Mouse (Mus musculus): Measurements from ENCODE around the gene Rnf144b. TPM values are rescaled to one million over a fixed set of nuclear protein-coding genes. Genes with fewer than 3 reads are reported as not detected.

Rnf144b gene
- polyA plus RNA-seq, 1 experiment from 2014 or later: 0.91 TPM

- WGBS: 87% methylated on average over 3 of the region's 3 CpGs
- Histone ChIP-seq H3K36me3 (ENCODE audit: control insufficient read depth, insufficient read depth, low read length) (no peaks in the 10 kb centered on the region), H3K27me3 (ENCODE audit: control insufficient read depth, insufficient read depth, low read length) (no peaks in the 10 kb centered on the region), H3K4me3 (ENCODE audit: low read depth, low read length) (no peak overlapping the region), H3K9me3 (ENCODE audit: control insufficient read depth, low read length) (no peaks in the 10 kb centered on the region), H3K9ac (ENCODE audit: low read length) (no peak overlapping the region), H3K4me2 (ENCODE audit: low read depth, severe bottlenecking) (no peak overlapping the region), H3K4me1 (ENCODE audit: control insufficient read depth, insufficient read depth, low read length) (no peaks in the 10 kb centered on the region), H3K27ac (replicated peaks; ENCODE audit: low read depth, low read length) (no peak overlapping the region)
- DNase-seq (ENCODE audit: low spot score) (no peak), ATAC-seq (ENCODE audit: insufficient number of reproducible peaks, low FRiP score, low TSS enrichment, low read depth) (no peak)
Observed at GRCm38 (mm10) chr13:47111185-47111584, 11.3 kb upstream of the Rnf144b start.

GRCm38 (mm10) chr13:47112056-47112455, 10.4 kb upstream of the Rnf144b start:
- DNase-seq (ENCODE audit: low spot score) (no peak), ATAC-seq (ENCODE audit: insufficient number of reproducible peaks, low FRiP score, low TSS enrichment, low read depth) (no peak)
- Histone ChIP-seq H3K9ac (ENCODE audit: low read length) (no peak overlapping the region), H3K27ac (replicated peaks; ENCODE audit: low read depth, low read length) (no peak overlapping the region), H3K4me3 (ENCODE audit: low read depth, low read length) (no peak overlapping the region), H3K9me3 (ENCODE audit: control insufficient read depth, low read length) (no peaks in the 10 kb centered on the region), H3K4me1 (ENCODE audit: control insufficient read depth, insufficient read depth, low read length) (no peaks in the 10 kb centered on the region), H3K36me3 (ENCODE audit: control insufficient read depth, insufficient read depth, low read length) (no peaks in the 10 kb centered on the region), H3K4me2 (ENCODE audit: low read depth, severe bottlenecking) (no peak overlapping the region), H3K27me3 (ENCODE audit: control insufficient read depth, insufficient read depth, low read length) (no peaks in the 10 kb centered on the region)
- WGBS: 80% methylated on average over 3 of the region's 3 CpGs

- Histone ChIP-seq H3K27me3 (ENCODE audit: control insufficient read depth, insufficient read depth, low read length) (no peaks in the 10 kb centered on the region), H3K9ac (ENCODE audit: low read length) (no peak overlapping the region), H3K4me3 (ENCODE audit: low read depth, low read length) (no peak overlapping the region), H3K9me3 (ENCODE audit: control insufficient read depth, low read length) (no peaks in the 10 kb centered on the region), H3K4me1 (ENCODE audit: control insufficient read depth, insufficient read depth, low read length) (no peaks in the 10 kb centered on the region), H3K36me3 (ENCODE audit: control insufficient read depth, insufficient read depth, low read length) (no peaks in the 10 kb centered on the region), H3K27ac (replicated peaks; ENCODE audit: low read depth, low read length) (no peak overlapping the region), H3K4me2 (ENCODE audit: low read depth, severe bottlenecking) (no peak overlapping the region)
- ATAC-seq (ENCODE audit: insufficient number of reproducible peaks, low FRiP score, low TSS enrichment, low read depth) (no peak), DNase-seq (ENCODE audit: low spot score) (no peak)
- 75% methylated on average over 3 of the region's 3 CpGs for WGBS
Observed at GRCm38 (mm10) chr13:47112924-47113323, 9.5 kb upstream of the Rnf144b start.

- Histone ChIP-seq H3K27ac (replicated peaks; ENCODE audit: low read depth, low read length) (no peak overlapping the region), H3K4me2 (ENCODE audit: low read depth, severe bottlenecking) (no peak overlapping the region), H3K36me3 (ENCODE audit: control insufficient read depth, insufficient read depth, low read length) (no peaks in the 10 kb centered on the region), H3K9me3 (ENCODE audit: control insufficient read depth, low read length) (no peaks in the 10 kb centered on the region), H3K4me3 (ENCODE audit: low read depth, low read length) (no peak overlapping the region), H3K4me1 (ENCODE audit: control insufficient read depth, insufficient read depth, low read length) (no peaks in the 10 kb centered on the region), H3K9ac (ENCODE audit: low read length) (no peak overlapping the region), H3K27me3 (ENCODE audit: control insufficient read depth, insufficient read depth, low read length) (no peaks in the 10 kb centered on the region)
- ATAC-seq (ENCODE audit: insufficient number of reproducible peaks, low FRiP score, low TSS enrichment, low read depth) (no peak), DNase-seq (ENCODE audit: low spot score) (no peak)
- WGBS: 82% methylated on average over 3 of the region's 3 CpGs
Observed at GRCm38 (mm10) chr13:47116000-47116399, 6.5 kb upstream of the Rnf144b start.

DNA sequence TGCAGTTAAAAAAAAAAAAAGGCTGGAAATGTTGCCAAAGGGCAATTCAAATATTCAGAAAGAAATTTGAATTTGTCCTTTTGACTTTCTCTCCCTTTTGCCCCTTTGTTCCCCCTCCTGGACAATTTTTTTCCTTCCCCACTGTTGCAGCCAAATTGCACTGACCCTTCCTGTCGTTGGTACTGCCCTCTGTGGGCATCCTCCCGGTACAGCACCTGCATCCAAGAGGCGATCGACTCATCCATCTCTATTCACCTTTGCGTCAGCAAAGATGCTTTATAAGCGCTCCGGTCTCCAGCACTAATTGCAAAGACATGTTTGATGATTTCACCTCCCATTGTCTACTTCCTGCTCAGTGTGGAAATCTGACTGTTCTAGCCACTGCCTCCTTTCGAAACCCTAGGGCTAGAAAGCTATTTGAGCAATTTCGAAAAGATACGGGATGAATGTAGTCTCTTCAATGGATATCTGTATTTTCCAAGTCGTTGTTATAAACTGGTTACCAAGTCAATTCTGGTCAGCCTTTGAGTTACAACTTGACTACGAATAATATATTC, 1.0 kb upstream of the Rnf144b start:
- Histone ChIP-seq H3K9me3 (ENCODE audit: control insufficient read depth, low read length) (no peaks in the 10 kb centered on the region), H3K27ac (replicated peaks; ENCODE audit: low read depth, low read length) (no peak overlapping the region), H3K27me3 (ENCODE audit: control insufficient read depth, insufficient read depth, low read length) (0 out of 2 replicates have a peak, but pooled peaks cover 2% of the 10 kb centered on the region), H3K9ac (ENCODE audit: low read length) (no peak overlapping the region), H3K36me3 (ENCODE audit: control insufficient read depth, insufficient read depth, low read length) (no peaks in the 10 kb centered on the region), H3K4me3 (ENCODE audit: low read depth, low read length) (no peak overlapping the region), H3K4me2 (ENCODE audit: low read depth, severe bottlenecking) (peak overlapping the region; percentile 95; the same call in 1 of the 2 replicates), H3K4me1 (ENCODE audit: control insufficient read depth, insufficient read depth, low read length) (peaks cover 4% of the 10 kb centered on the region; the same call in 1 of the 2 replicates)
- ATAC-seq (ENCODE audit: insufficient number of reproducible peaks, low FRiP score, low TSS enrichment, low read depth) (no peak), DNase-seq (ENCODE audit: low spot score) (no peak)
- WGBS: 40% methylated on average over 12 of the region's 12 CpGs

- H3K4me1 ChIP-seq (ENCODE audit: control insufficient read depth, insufficient read depth, low read length): peaks cover 4% of the 10 kb centered on the region; the same call in 1 of the 2 replicates
- DNase-seq (ENCODE audit: low spot score) (no peak), ATAC-seq (ENCODE audit: insufficient number of reproducible peaks, low FRiP score, low TSS enrichment, low read depth) (no peak)
- H3K9ac ChIP-seq (ENCODE audit: low read length): no peak overlapping the region
- no peak overlapping the region for H3K4me3 ChIP-seq (ENCODE audit: low read depth, low read length)
- WGBS: 27% methylated on average over 3 of the region's 3 CpGs
- no peak overlapping the region for H3K4me2 ChIP-seq (ENCODE audit: low read depth, severe bottlenecking)
- 0 out of 2 replicates have a peak, but pooled peaks cover 2% of the 10 kb centered on the region for H3K27me3 ChIP-seq (ENCODE audit: control insufficient read depth, insufficient read depth, low read length)
- no peak overlapping the region for H3K27ac ChIP-seq (replicated peaks; ENCODE audit: low read depth, low read length)
- no peaks in the 10 kb centered on the region for H3K9me3 ChIP-seq (ENCODE audit: control insufficient read depth, low read length)
- no peaks in the 10 kb centered on the region for H3K36me3 ChIP-seq (ENCODE audit: control insufficient read depth, insufficient read depth, low read length)
Observed at GRCm38 (mm10) chr13:47124449-47124848, 2.0 kb downstream of the Rnf144b start.

- WGBS: 87% methylated on average over 6 of the region's 6 CpGs
- ATAC-seq (ENCODE audit: insufficient number of reproducible peaks, low FRiP score, low TSS enrichment, low read depth): no peak
Observed at GRCm38 (mm10) chr13:47124986-47125385, 2.5 kb downstream of the Rnf144b start.

DNA sequence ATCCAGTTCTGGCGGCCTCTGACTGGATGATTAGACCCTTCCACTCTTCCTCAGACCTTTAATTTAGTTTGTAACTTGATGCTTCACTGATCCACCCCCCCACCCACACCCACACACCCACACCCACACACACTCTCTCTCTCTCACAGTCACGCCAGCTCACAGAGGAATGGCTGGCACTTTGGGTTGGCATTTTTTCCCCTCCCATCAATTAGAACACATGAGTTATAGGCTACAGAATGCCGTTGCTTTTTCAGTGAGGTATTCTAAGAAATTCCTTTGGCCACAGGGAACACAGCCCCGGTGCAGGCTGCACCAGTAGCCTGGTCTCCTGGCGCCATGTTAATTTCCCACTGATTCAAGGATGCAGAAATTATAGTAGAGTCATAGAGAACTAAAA, 3.1 kb downstream of the Rnf144b start:
- DNase-seq (ENCODE audit: low spot score): no peak
- no peaks in the 10 kb centered on the region for H3K9me3 ChIP-seq (ENCODE audit: control insufficient read depth, low read length)
- 0 out of 2 replicates have a peak, but pooled peaks cover 2% of the 10 kb centered on the region for H3K27me3 ChIP-seq (ENCODE audit: control insufficient read depth, insufficient read depth, low read length)
- H3K36me3 ChIP-seq (ENCODE audit: control insufficient read depth, insufficient read depth, low read length): no peaks in the 10 kb centered on the region
- WGBS: 64% methylated on average over 5 of the region's 5 CpGs
- ATAC-seq (ENCODE audit: insufficient number of reproducible peaks, low FRiP score, low TSS enrichment, low read depth): no peak
- H3K27ac ChIP-seq (replicated peaks; ENCODE audit: low read depth, low read length): no peak overlapping the region
- H3K4me1 ChIP-seq (ENCODE audit: control insufficient read depth, insufficient read depth, low read length): peaks cover 4% of the 10 kb centered on the region; the same call in 1 of the 2 replicates
- H3K4me2 ChIP-seq (ENCODE audit: low read depth, severe bottlenecking): no peak overlapping the region
- H3K9ac ChIP-seq (ENCODE audit: low read length): no peak overlapping the region
- no peak overlapping the region for H3K4me3 ChIP-seq (ENCODE audit: low read depth, low read length)

More at GRCm38 (mm10) chr13:47124986-47125385, 2.5 kb downstream of the Rnf144b start:
- Histone ChIP-seq H3K27me3 (ENCODE audit: control insufficient read depth, insufficient read depth, low read length) (0 out of 2 replicates have a peak, but pooled peaks cover 2% of the 10 kb centered on the region), H3K27ac (replicated peaks; ENCODE audit: low read depth, low read length) (no peak overlapping the region), H3K9me3 (ENCODE audit: control insufficient read depth, low read length) (no peaks in the 10 kb centered on the region), H3K36me3 (ENCODE audit: control insufficient read depth, insufficient read depth, low read length) (no peaks in the 10 kb centered on the region), H3K4me3 (ENCODE audit: low read depth, low read length) (no peak overlapping the region), H3K9ac (ENCODE audit: low read length) (no peak overlapping the region), H3K4me2 (ENCODE audit: low read depth, severe bottlenecking) (no peak overlapping the region), H3K4me1 (ENCODE audit: control insufficient read depth, insufficient read depth, low read length) (peaks cover 4% of the 10 kb centered on the region; the same call in 1 of the 2 replicates)
- no peak for DNase-seq (ENCODE audit: low spot score)

DNA sequence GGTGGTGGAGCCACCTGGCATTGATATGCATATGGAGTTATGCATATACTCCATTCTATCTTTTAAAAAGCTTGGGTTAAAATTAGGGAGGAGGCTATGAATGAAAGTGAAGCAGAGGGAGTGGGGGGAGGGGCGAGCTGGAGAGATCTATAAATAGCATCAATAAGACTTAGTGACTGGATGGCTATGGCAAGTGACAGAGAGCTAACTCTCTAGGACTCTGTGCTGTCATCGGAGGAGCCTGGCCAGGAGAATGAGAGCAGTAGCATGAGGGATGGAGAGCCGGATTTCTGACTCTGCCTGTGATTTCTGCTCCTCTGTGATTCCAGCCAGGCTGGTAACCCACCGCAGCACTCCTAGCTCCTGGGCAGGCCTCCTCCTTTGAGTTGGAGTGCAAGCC, 6.6 kb downstream of the Rnf144b start:
- Histone ChIP-seq H3K27me3 (ENCODE audit: control insufficient read depth, insufficient read depth, low read length) (no peaks in the 10 kb centered on the region), H3K4me3 (ENCODE audit: low read depth, low read length) (no peak overlapping the region), H3K9me3 (ENCODE audit: control insufficient read depth, low read length) (no peaks in the 10 kb centered on the region), H3K27ac (replicated peaks; ENCODE audit: low read depth, low read length) (no peak overlapping the region), H3K4me2 (ENCODE audit: low read depth, severe bottlenecking) (no peak overlapping the region), H3K36me3 (ENCODE audit: control insufficient read depth, insufficient read depth, low read length) (no peaks in the 10 kb centered on the region), H3K4me1 (ENCODE audit: control insufficient read depth, insufficient read depth, low read length) (no peaks in the 10 kb centered on the region; the same call in 1 of the 2 replicates), H3K9ac (ENCODE audit: low read length) (no peak overlapping the region)
- ATAC-seq (ENCODE audit: insufficient number of reproducible peaks, low FRiP score, low TSS enrichment, low read depth): no peak
- WGBS: 77% methylated on average over 4 of the region's 4 CpGs
- no peak for DNase-seq (ENCODE audit: low spot score)

Data from limb, embryonic 11.5 days (tissue).